Comparison of ENCODE assay signal across 1 mouse cellular context in the genomic region with DNA sequence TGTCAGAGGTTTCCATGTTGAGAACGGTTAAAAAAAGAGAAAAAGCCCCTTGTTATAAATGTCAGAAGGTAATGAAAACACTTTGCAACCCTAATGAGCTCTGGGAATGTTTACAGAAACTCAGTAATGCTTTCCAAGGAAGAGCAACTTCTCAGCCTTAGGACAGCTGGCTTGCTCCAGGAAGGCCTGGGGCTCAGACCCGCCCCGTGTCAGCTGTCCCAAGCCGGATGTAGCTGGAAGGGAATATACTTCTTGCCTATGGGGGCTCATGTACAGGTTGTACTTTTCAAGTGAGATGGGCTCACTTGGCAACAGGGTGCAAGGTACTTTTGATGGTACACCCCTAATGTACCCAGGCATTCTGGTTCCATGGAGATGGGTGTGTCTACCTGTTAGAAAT.
A peak's percentile ranks its signal among the peaks of the same experiment; 100 is the strongest.
TF ChIP-seq lines count a peak whose summit lies in the region.

No protein-coding gene starts in this region.

TF ChIP-seq in myocyte, 11 proteins besides CTCF, POLR2A, EP300 and RAD21 (continued from another document):
- TF ChIP-seq MYOG (IDR thresholded peaks at IDR 0.05; ENCODE audit: control insufficient read depth in 1 of 3, insufficient read depth in 1 of 3, insufficient read length in 2 of 3, low read depth in 2 of 3): peak in 2 of 3 experiments; percentile 62 to 86
